Mouse (Mus musculus) MEL (cell line): ENCODE results near the gene Zfp638. TPM values are rescaled to one million over a fixed set of nuclear protein-coding genes. Genes with fewer than 3 reads are reported as not detected.

Source experiments
- DNase-seq: peaks from one replicate; pipeline ENCODE4 v3.0.0; 2011; ENCODE audit warnings: low read depth, low spot score
- H3K27ac ChIP-seq: 2 replicates; pipeline ENCODE4 v1.5.1; 2012; ENCODE audit warnings: low read depth, mild to moderate bottlenecking, control low read depth, low read length, moderate library complexity; ENCODE audit not compliant: control insufficient read depth
- H3K27me3 ChIP-seq, 2 experiments: fragments of 150-350 bp in 1 of 2; sonication (generic) in 1 of 2; 2 replicates each; pipeline ENCODE4 v1.6.1; 2012; ENCODE audit warnings: low read length in 2 of 2, mild to moderate bottlenecking in 2 of 2, improper control_type of control experiment in 1 of 2, moderate library complexity in 1 of 2; ENCODE audit not compliant: insufficient read depth in 2 of 2, control insufficient read depth in 1 of 2
- H3K36me3 ChIP-seq, 2 experiments: 2 replicates each; pipeline ENCODE4 v1.6.1; 2012 to 2014; ENCODE audit warnings: low read length in 2 of 2, improper control_type of control experiment in 1 of 2, inconsistent platforms in 1 of 2, mild to moderate bottlenecking in 1 of 2; ENCODE audit not compliant: insufficient read depth in 2 of 2, control insufficient read depth in 1 of 2
- H3K4me1 ChIP-seq, 2 experiments: fragments of 150-350 bp in 1 of 2; sonication (generic) in 1 of 2; 2 replicates each; pipeline ENCODE4 v1.6.1; 2012; ENCODE audit warnings: low read length in 2 of 2, improper control_type of control experiment in 1 of 2, mild to moderate bottlenecking in 1 of 2; ENCODE audit not compliant: insufficient read depth in 2 of 2, control insufficient read depth in 1 of 2
- H3K4me3 ChIP-seq, 2 experiments: fragments of 150-350 bp in 1 of 2; sonication (generic) in 1 of 2; 2 replicates each; pipeline ENCODE4 v1.5.1; 2012; ENCODE audit warnings: low read depth in 2 of 2, low read length in 2 of 2, mild to moderate bottlenecking in 2 of 2, moderate library complexity in 2 of 2, control low read depth in 1 of 2, improper control_type of control experiment in 1 of 2; ENCODE audit not compliant: control insufficient read depth in 1 of 2, insufficient read depth in 1 of 2
- H3K79me2 ChIP-seq: 2 replicates; pipeline ENCODE4 v1.6.1; 2012; ENCODE audit warnings: mild to moderate bottlenecking, low read length, moderate library complexity; ENCODE audit not compliant: control insufficient read depth, poor library complexity, insufficient read depth
- H3K9ac ChIP-seq: 2 replicates; pipeline ENCODE4 v1.6.1; 2012; ENCODE audit warnings: low read depth, mild to moderate bottlenecking, control low read depth, low read length, moderate library complexity; ENCODE audit not compliant: control insufficient read depth, poor library complexity, severe bottlenecking
- H3K9me3 ChIP-seq: fragments of 150-350 bp; sonication (generic); replicated peaks from 2 replicates; pipeline ENCODE4 v1.6.1; 2012; ENCODE audit warnings: mild to moderate bottlenecking, low read length, improper control_type of control experiment, moderate library complexity; ENCODE audit not compliant: insufficient read depth
- BHLHE40 ChIP-seq: IDR thresholded peaks from 2 replicates; pipeline ENCODE4 v1.6.1; 2012; ENCODE audit warnings: low read depth, mild to moderate bottlenecking, inconsistent platforms, low read length, improper control_type of control experiment, borderline replicate concordance
- CHD1 ChIP-seq: IDR thresholded peaks from 2 replicates; pipeline ENCODE4 v1.6.1; 2012; ENCODE audit warnings: low read depth, mild to moderate bottlenecking, inconsistent platforms, low read length, improper control_type of control experiment
- CHD2 ChIP-seq: IDR thresholded peaks from 2 replicates; pipeline ENCODE4 v1.6.1; 2011; ENCODE audit warnings: low read length, improper control_type of control experiment
- CTCF ChIP-seq, 3 experiments: IDR thresholded peaks in 2 of 3; conservative IDR thresholded peaks in 1 of 3; 2 replicates each; pipeline ENCODE4 v1.5.1; 2011 to 2012; ENCODE audit warnings: low read length in 3 of 3, low read depth in 2 of 3, mild to moderate bottlenecking in 2 of 3, improper control_type of control experiment in 1 of 3, inconsistent platforms in 1 of 3, mixed read lengths in 1 of 3, moderate library complexity in 1 of 3; ENCODE audit not compliant: control insufficient read depth in 1 of 3, insufficient read depth in 1 of 3, poor library complexity in 1 of 3, severe bottlenecking in 1 of 3
- ELF1 ChIP-seq: IDR thresholded peaks from 2 replicates; pipeline ENCODE4 v1.6.1; 2014; ENCODE audit warnings: low read depth, mild to moderate bottlenecking, inconsistent platforms, low read length, improper control_type of control experiment, moderate library complexity
- EP300 ChIP-seq, 2 experiments: IDR thresholded peaks; 2 replicates each; pipeline ENCODE4 v1.6.1; 2011; ENCODE audit warnings: improper control_type of control experiment in 2 of 2, low read length in 2 of 2, low read depth in 1 of 2, mild to moderate bottlenecking in 1 of 2
- ETS1 ChIP-seq: IDR thresholded peaks from 2 replicates; pipeline ENCODE4 v1.6.1; 2012; ENCODE audit warnings: low read depth, mild to moderate bottlenecking, inconsistent platforms, low read length, improper control_type of control experiment, moderate library complexity
- GATA1 ChIP-seq: IDR thresholded peaks from 2 replicates; pipeline ENCODE4 v1.6.1; 2011; ENCODE audit warnings: low read depth, low read length, improper control_type of control experiment
- HCFC1 ChIP-seq: IDR thresholded peaks from 2 replicates; pipeline ENCODE4 v1.6.1; 2012; ENCODE audit warnings: low read depth, mild to moderate bottlenecking, inconsistent platforms, low read length, improper control_type of control experiment, moderate library complexity
- JUND ChIP-seq: IDR thresholded peaks from 2 replicates; pipeline ENCODE4 v1.6.1; 2011; ENCODE audit warnings: low read depth, mild to moderate bottlenecking, improper control_type of control experiment, low read length
- KAT2A ChIP-seq: conservative IDR thresholded peaks from 2 replicates; pipeline ENCODE4 v1.6.1; 2012; ENCODE audit warnings: low read depth, low read length, improper control_type of control experiment, inconsistent platforms
- MAFK ChIP-seq: IDR thresholded peaks from 2 replicates; pipeline ENCODE4 v1.6.1; 2011; ENCODE audit warnings: low read depth, mild to moderate bottlenecking, low read length, improper control_type of control experiment, borderline replicate concordance
- MAZ ChIP-seq: IDR thresholded peaks from 2 replicates; pipeline ENCODE4 v1.6.1; 2012; ENCODE audit warnings: low read depth, mild to moderate bottlenecking, inconsistent platforms, low read length, improper control_type of control experiment
- MYB ChIP-seq: IDR thresholded peaks from 2 replicates; pipeline ENCODE4 v1.6.1; 2011; ENCODE audit warnings: mild to moderate bottlenecking, low read depth, low read length, improper control_type of control experiment
- NELFE ChIP-seq: IDR thresholded peaks from 2 replicates; pipeline ENCODE4 v1.6.1; 2011; ENCODE audit warnings: low read depth, low read length, improper control_type of control experiment
- POLR2A ChIP-seq, 2 experiments: IDR thresholded peaks; 2 replicates each; pipeline ENCODE4 v1.6.1; 2011 to 2012; ENCODE audit warnings: low read length in 2 of 2, mild to moderate bottlenecking in 2 of 2, control low read depth in 1 of 2, improper control_type of control experiment in 1 of 2, low read depth in 1 of 2, moderate library complexity in 1 of 2; ENCODE audit not compliant: control insufficient read depth in 1 of 2, insufficient read depth in 1 of 2, poor library complexity in 1 of 2
- POLR2AphosphoS5 ChIP-seq: IDR thresholded peaks from 2 replicates; pipeline ENCODE4 v1.6.1; 2012; ENCODE audit warnings: low read depth, borderline replicate concordance, mild to moderate bottlenecking, inconsistent platforms, low read length, moderate library complexity, mixed read lengths
- RCOR1 ChIP-seq: IDR thresholded peaks from 2 replicates; pipeline ENCODE4 v1.6.1; 2012; ENCODE audit warnings: low read depth, mild to moderate bottlenecking, inconsistent platforms, low read length, improper control_type of control experiment
- SIN3A ChIP-seq: IDR thresholded peaks from 2 replicates; pipeline ENCODE4 v1.6.1; 2012; ENCODE audit warnings: low read length, improper control_type of control experiment, inconsistent platforms
- SMC3 ChIP-seq: IDR thresholded peaks from 2 replicates; pipeline ENCODE4 v1.6.1; 2011; ENCODE audit warnings: low read depth, low read length, improper control_type of control experiment
- TAL1 ChIP-seq: IDR thresholded peaks from 2 replicates; pipeline ENCODE4 v1.6.1; 2012; ENCODE audit warnings: mild to moderate bottlenecking, inconsistent platforms, low read length, moderate library complexity, mixed read lengths
- TCF12 ChIP-seq: IDR thresholded peaks from 2 replicates; pipeline ENCODE4 v1.6.1; 2014; ENCODE audit warnings: low read depth, mild to moderate bottlenecking, inconsistent platforms, low read length, improper control_type of control experiment, moderate library complexity
- USF1 ChIP-seq: IDR thresholded peaks from 2 replicates; pipeline ENCODE4 v1.6.1; 2014; ENCODE audit warnings: low read depth, mild to moderate bottlenecking, inconsistent platforms, low read length, improper control_type of control experiment, moderate library complexity
- USF2 ChIP-seq, 2 experiments: IDR thresholded peaks; 2 replicates each; pipeline ENCODE4 v1.6.1; 2011 to 2012; ENCODE audit warnings: improper control_type of control experiment in 2 of 2, low read length in 2 of 2, borderline replicate concordance in 1 of 2, inconsistent platforms in 1 of 2, low read depth in 1 of 2, mild to moderate bottlenecking in 1 of 2; ENCODE audit not compliant: insufficient read depth in 1 of 2
- ZC3H11A ChIP-seq: IDR thresholded peaks from 2 replicates; pipeline ENCODE4 v1.6.1; 2012; ENCODE audit warnings: low read depth, mild to moderate bottlenecking, inconsistent platforms, low read length, improper control_type of control experiment
- ZMIZ1 ChIP-seq: IDR thresholded peaks from 2 replicates; pipeline ENCODE4 v1.6.1; 2012; ENCODE audit warnings: low read depth, mild to moderate bottlenecking, inconsistent platforms, low read length, improper control_type of control experiment, moderate library complexity
- polyA plus RNA-seq, 2 experiments: library from polyadenylated mRNA; stranded (reverse) in 1 of 2; unstranded in 1 of 2; fragments of >175 nt in 1 of 2; fragments of >200 nt in 1 of 2; gene quantifications; 2 replicates each; pipeline versions ENCODE4 v1.2.1 to v1.2.4; 2012; ENCODE audit warnings: low replicate concordance in 2 of 2, low read depth in 1 of 2; ENCODE audit not compliant: insufficient read length in 2 of 2, insufficient read depth in 1 of 2, missing spikeins in 1 of 2
- total RNA-seq: library from RNA; depleted of rRNA; stranded (reverse); fragments of 300-350 nt; gene quantifications from 2 replicates; pipeline ENCODE4 v1.2.3, GENCODE M21; 2012

Zfp638 gene
- total and polyA plus RNA-seq, 3 experiments, result 50.1 to 69.0 (median 61.2) TPM

DNA sequence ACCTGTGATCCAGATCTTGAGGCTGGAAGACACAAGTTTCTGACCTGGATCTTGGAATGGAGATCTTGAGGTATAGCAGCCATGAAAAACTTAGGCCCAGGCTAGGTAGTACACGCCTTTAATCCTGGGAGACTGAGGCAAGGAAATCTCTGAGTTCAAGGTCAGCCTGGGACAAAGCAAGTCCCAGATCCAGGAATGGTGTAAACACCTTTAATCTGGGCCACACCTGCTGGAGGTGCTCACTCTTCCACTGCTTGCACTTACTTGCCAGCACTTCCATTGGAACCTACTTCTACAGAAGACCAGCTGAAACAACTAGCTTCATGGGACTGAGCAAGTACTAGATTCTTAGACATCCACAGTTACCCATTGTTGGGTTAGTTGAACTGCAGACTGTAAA lies 26.2 kb downstream of the Zfp638 start:
- H3K27ac ChIP-seq, result no peak overlapping the region
- H3K9ac ChIP-seq, result no peak overlapping the region
- TF ChIP-seq BHLHE40 (no peak), POLR2A (IDR thresholded peaks at IDR 0.05; ENCODE audit: control insufficient read depth in 1 of 2, insufficient read depth in 1 of 2, low read depth in 1 of 2, low read length in 2 of 2, poor library complexity in 1 of 2) (no peak), TCF12 (no peak), SMC3 (no peak), ELF1 (no peak), KAT2A (no peak), USF1 (no peak), SIN3A (no peak), EP300 (IDR thresholded peaks at IDR 0.05; ENCODE audit: low read depth in 1 of 2, low read length in 2 of 2) (no peak), NELFE (no peak)
- no peak overlapping the region for H3K4me3 ChIP-seq
- no peaks in the 10 kb centered on the region for H3K9me3 ChIP-seq
- H3K27me3 ChIP-seq, result no peaks in the 10 kb centered on the region
- no peaks in the 10 kb centered on the region for H3K36me3 ChIP-seq
- H3K79me2 ChIP-seq, result no peaks in the 10 kb centered on the region
- DNase-seq, result no peak
- H3K4me1 ChIP-seq, result no peaks in the 10 kb centered on the region

DNA sequence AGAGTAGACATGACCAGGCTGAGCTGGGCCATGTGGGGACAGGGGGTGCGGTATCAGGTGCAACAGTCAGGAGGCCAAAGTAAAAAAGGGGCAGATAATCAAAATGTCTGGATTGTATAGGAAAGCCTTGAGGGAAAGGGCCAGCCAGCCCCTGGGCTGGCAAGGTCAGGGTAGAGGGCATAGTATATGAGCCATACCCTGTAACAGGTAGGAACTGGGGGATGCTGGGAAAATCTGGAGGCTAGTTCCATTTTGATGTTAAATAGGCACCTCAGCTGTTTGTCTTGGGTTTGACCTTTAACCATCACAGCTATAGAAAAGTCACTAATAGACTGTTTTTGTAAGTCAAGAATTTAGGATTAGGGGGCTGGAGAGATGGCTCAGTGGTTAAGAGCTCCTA lies 26.7 kb downstream of the Zfp638 start:
- DNase-seq, result no peak
- Histone ChIP-seq H3K79me2 (no peaks in the 10 kb centered on the region), H3K36me3 (no peaks in the 10 kb centered on the region), H3K9ac (no peak overlapping the region), H3K4me1 (no peaks in the 10 kb centered on the region), H3K27ac (no peak overlapping the region), H3K4me3 (no peak overlapping the region), H3K27me3 (no peaks in the 10 kb centered on the region), H3K9me3 (no peaks in the 10 kb centered on the region)
- TF ChIP-seq ZC3H11A (no peak), TAL1 (no peak), RCOR1 (no peak), SMC3 (no peak), SIN3A (no peak), ETS1 (no peak), CTCF (IDR thresholded peaks at IDR 0.05 in 2 of 3, conservative IDR thresholded peaks at IDR 0.05 in 1 of 3; ENCODE audit: control insufficient read depth in 1 of 3, insufficient read depth in 1 of 3, low read depth in 2 of 3, low read length in 3 of 3, poor library complexity in 1 of 3, severe bottlenecking in 1 of 3) (no peak), USF2 (IDR thresholded peaks at IDR 0.05; ENCODE audit: borderline replicate concordance in 1 of 2, insufficient read depth in 1 of 2, low read depth in 1 of 2, low read length in 2 of 2) (no peak), GATA1 (no peak), CHD2 (no peak), MAFK (no peak), MAZ (no peak), MYB (no peak), POLR2AphosphoS5 (no peak), BHLHE40 (no peak), CHD1 (no peak), ZMIZ1 (no peak), JUND (no peak), HCFC1 (no peak), EP300 (IDR thresholded peaks at IDR 0.05; ENCODE audit: low read depth in 1 of 2, low read length in 2 of 2) (no peak)
